Mouse (Mus musculus): ENCODE results near the gene Unk.

Gene Unk

GRCm38 (mm10) chr11:116108464-116109137 is 78.5 kb downstream of the Unk start:
- DNase-seq (ENCODE audit: low spot score), result no peak

GRCm38 (mm10) chr11:116109441-116110081 is 79.4 kb downstream of the Unk start:
- no peak for DNase-seq (ENCODE audit: low spot score)

- no peak for DNase-seq (ENCODE audit: low spot score)
These were observed 80.0 kb downstream of the Unk start for GRCm38 (mm10) chr11:116110131-116110530.

- DNase-seq (ENCODE audit: low spot score), result no peak
These were observed 80.4 kb downstream of the Unk start for GRCm38 (mm10) chr11:116110540-116110939.

Data from urinary bladder, postnatal 10 days (tissue).